Mouse (Mus musculus) layer of hippocampus, adult 9-11 months (tissue): ENCODE measurements around the gene Tnfrsf8.

ENCODE experiments used
- DNase-seq: peaks from one replicate; pipeline ENCODE4 v3.0.0; 2022

Tnfrsf8 gene

DNA sequence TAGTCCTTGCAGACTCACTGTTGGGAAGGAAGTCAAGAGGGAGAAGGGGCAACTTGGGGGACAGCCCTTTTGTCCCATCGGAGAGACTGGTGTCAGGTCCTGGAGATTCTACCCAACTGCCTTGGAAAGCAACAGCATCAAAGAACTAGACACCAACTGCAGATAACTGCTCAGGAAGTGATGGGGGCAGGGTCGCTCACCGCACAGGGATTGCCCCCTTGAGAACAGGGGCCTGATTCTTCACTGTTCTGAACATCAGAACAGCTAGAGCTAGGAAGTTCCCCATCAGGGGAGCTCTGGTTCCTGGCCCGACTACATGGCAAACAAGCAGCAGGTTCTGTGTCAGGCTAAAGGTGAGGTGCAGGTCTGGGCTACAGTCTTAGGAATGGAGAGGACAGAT is 48.5 kb downstream of the Tnfrsf8 start:
- no peak for DNase-seq

DNA sequence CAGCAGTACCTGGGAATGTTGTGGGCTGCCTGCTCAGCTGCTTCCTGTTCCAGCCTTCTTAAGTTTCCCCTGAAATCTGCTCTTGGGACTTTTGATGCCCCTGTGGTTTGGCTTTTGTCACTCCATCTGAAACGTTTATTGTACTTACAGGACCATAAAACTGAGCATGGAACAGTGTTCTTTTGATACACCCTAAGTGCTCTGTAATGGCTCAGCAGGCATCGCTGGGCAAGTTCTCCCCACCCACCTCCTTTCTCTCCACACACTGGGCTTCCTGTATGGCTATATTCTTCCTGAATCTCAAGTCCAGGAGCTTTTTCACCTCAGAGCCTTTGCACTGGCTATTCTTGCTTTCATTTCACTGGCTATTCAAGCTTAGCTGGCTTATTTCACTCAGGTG is 50.2 kb downstream of the Tnfrsf8 start:
- no peak for DNase-seq

DNA sequence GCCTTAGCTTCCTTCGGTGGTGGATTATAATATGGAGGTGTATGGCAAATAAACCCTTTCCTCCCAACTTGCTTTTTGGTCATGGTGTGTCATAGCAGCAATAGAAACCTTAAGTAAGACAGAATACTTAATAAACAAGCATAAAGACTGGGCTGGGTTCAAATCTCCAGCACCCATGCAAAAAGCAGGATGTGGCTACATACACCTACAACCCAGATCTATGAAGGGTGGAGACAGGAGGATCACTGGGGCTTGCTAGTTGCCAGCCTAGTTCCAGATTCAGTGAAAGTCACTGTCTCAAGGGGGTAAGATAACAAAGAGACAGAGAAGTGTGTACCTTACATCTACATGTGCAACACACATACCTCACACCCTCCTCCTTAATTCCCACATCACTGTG is 51.4 kb downstream of the Tnfrsf8 start:
- no peak for DNase-seq

DNA sequence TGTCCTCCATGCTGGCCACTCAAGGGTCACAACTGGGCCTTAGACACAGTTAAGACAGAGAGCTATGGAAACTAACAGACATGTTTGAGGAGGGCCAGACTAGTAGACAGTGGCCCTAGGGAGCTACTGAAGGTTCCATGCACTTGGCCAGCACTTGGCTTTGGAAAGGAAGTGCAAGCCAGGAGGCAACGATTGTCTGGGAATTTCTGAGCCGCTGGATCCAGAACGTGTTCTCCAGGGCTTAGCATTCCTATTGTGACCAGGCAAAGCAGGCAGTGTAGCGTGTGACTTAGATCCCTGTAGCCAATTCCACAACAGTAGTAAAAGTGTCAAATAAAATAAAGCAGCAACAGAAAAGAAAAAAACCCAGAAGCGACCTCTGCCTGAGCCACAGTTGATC is 54.2 kb downstream of the Tnfrsf8 start:
- DNase-seq = no peak

- no peak for DNase-seq
Measured at GRCm38 (mm10) chr4:145257751-145258434, 57.1 kb downstream of the Tnfrsf8 start.

DNA sequence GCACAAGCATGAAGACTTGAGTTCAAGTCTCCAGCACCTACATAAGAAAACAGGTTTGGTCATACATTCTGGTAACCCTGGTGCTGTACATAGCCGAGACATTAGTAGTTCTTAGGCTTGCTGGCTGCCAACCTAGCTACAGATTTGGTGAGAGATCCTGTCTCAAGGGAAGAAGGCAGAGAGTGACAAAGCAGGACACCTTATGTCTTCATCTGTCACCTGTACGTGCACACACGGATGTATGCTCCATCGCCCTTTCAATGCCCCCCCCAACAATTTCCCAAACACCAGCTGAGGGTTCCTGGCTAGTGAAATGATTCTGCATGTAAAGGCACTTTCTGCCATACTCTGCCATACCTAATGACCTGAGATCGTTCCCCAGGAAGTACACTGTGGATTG is 58.8 kb downstream of the Tnfrsf8 start:
- DNase-seq = no peak

DNA sequence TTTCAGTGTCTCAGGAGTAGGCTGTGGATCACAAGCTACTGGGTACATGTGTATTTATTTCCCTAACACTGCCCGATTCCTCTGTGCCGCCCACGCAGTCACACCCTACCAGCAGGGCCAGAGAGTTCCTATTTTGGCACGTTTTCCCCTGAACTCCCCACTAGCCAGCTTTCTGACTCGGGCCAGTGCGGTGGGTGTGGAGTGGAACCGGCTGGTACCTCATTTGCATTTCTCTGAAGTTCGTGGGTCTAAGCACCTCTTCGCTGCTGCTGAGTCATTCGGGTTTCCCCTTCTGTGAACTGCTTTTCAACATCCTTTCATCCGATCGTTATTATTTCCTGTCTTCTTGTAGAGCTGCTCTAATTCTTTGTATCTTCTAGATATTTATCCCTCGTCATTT is 60.5 kb downstream of the Tnfrsf8 start:
- DNase-seq = peak; percentile 48

GRCm38 (mm10) chr4:145252611-145253010 is 62.4 kb downstream of the Tnfrsf8 start:
- DNase-seq = no peak

- DNase-seq = no peak
Measured at GRCm38 (mm10) chr4:145251546-145251945, 63.4 kb downstream of the Tnfrsf8 start.

DNA sequence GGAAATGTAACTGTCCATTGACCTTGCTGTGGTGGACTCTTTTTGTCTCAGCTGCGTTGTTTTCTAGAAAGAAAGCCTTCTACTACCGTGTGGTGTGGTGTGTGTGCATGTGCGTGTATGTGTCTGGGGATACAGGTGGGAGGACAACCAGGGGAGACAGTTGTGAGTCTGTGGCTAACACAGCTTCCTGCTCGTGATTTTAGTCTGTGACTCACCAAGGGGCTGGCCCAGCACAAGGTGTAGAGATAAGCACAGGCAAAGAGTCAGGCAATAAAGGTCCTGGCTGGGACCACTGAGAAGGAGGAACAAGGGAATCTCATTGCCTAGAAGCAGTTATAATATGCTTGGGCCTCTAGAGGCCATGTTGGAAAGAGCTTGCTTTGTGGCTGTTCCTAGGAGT is 65.0 kb downstream of the Tnfrsf8 start:
- DNase-seq = no peak

GRCm38 (mm10) chr4:145247556-145247955 is 67.4 kb downstream of the Tnfrsf8 start:
- DNase-seq = no peak

DNA sequence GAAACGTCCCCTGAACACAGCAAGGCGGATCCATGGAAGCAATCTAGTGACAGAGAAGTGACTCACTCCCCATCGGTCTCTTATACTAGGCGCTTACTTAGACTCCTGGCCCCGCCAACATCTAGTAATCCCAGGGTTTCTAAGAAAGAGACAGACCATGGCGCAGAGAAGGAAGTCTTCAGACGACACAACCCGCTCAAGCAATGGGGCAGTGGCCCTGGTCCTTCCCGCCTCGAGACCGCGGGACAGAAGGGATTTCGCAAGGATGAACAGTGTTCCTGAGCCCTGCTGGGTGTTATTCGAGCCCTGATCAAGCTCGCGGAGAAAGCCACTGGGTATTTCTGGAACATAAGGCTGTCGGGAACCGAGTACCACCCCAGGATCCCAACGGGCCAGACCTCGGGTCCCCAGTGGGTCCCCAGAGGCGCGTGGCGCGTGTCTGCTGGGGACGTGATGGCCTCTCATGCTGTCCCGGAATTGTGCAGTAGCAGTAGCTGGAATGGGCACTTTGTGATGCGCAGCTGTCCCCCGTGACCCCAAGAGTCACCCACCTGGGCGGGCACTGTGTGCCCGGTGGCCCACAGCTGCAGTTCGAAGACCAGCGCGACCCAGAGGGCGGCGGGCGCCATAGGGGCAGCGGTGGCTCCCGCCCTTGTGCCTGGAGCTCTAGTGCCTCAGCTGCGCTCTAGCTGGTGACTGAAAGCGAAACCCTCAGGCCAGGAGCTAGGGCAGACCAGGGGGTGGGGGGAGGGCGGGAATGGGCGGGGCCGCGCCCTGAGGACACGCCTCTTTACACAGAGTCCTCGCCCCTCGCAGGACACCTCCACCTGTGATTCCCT is 68.6 kb downstream of the Tnfrsf8 start, which contains the start of gene Tnfrsf1b:
Gene Tnfrsf1b (minus strand): TSS at position 698 of the 839 bp plus-strand sequence.
- peak; percentile 42 for DNase-seq

DNA sequence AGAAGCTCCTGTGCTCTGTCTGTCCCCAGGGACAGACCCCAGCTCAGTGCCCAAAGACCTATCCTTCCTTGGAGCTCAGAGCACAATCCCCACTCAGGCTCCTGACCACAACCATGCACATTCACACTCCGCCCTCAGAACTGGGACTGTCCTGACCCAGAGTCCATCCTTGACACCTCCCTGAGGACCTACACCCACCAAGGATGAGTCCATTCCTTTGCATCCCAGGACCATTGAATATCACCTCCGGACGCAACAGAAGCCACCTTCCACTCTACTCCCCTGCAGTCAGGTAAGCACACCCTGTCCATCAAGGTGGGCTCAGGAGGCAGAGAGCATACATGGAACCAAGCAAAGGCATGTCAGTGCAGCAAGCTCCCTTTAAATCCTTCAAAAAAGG is 69.4 kb downstream of the Tnfrsf8 start:
- no peak for DNase-seq

DNA sequence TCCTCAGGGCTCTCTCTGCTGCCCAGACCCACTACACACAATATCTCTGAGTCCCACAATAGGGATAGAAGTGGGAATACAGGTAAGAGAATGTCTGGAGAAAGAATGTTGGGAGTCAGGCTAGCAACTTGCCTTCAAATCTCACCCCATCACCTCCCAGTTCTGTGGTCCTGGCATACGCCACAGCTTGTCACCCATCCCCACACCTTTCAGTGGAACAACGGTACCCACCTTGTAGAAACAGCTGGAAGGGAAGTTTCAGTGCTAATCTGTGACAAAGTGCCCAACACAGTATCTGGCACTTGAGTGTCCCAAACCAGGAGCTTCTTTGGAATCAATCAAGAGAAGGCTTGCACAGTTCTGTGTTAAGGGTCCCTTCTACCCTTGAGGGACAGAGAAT is 70.3 kb downstream of the Tnfrsf8 start:
- DNase-seq = no peak

DNA sequence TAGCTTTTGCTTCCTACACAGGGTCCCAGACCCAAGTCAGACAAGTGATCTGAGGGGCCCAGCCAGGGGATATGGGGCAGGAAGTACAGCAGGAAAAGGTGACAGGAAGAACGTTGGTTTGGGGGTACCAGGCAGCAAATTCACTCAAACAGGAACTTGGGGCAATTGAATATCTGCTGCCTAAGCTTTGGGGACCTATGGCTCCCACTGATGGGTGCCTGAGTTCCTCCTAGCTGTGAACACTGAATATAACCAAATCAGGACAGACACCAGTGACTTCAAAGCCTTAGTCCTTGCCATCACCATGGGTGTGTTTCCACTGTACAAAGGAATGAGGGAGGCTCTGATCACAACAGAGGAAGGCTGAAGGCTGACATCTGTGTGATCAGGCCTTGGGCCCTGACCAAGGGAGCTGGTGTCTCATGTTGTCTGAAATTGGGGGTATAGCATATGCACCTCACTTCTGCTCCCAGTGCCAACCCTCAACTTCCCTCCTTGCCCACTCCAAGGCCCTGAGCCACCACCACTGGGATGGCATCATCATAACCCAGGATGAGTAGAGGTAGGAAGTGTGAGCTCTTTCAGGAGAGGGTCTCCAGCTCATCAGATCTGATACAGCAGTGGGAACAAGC is 72.1 kb downstream of the Tnfrsf8 start:
- DNase-seq = no peak

- peak; percentile 76 for DNase-seq
Measured at GRCm38 (mm10) chr4:145240723-145241231, 74.2 kb downstream of the Tnfrsf8 start.

DNA sequence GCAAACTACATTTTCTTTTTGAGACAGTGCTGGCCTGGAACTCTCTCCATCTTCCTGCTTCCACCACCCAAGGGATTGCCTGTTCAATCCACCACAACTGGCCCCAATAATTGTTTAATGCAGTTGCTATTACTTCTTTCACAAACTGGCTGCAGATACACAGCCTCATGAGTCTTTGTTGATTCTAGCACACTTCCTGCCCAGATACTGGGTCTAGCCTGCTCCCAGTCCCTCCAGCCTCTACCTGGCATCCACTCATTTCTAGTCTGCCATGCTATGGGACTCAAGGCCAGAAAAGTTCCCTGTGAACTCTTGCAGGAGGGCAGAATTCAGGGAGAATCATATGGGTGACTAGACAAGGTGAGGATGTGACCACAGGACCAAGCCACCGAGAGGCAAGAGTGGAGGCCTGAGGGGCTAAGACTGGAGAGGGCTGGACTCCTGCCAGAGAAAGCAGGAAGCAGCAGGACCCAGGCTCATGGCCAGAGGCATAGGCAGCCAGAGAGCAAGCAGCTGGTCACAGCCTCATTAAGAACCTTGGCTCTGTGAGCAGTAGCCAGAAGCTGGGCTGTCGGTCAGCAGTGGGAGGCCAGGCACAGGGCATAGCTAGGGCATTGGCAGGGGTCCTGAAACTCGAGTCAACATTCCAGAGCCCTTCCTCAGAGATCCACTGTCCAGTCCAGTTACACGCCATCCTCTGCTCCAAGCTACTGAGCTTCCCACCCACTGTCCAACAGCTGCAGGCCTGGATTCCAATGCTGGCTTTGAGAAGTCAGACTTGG is 75.7 kb downstream of the Tnfrsf8 start:
- peak; percentile 69 for DNase-seq

- no peak for DNase-seq
Measured at GRCm38 (mm10) chr4:145236027-145236426, 78.9 kb downstream of the Tnfrsf8 start.

GRCm38 (mm10) chr4:145233487-145234228 is 81.3 kb downstream of the Tnfrsf8 start:
- DNase-seq = no peak

GRCm38 (mm10) chr4:145231732-145232131 is 83.2 kb downstream of the Tnfrsf8 start:
- DNase-seq = no peak

DNA sequence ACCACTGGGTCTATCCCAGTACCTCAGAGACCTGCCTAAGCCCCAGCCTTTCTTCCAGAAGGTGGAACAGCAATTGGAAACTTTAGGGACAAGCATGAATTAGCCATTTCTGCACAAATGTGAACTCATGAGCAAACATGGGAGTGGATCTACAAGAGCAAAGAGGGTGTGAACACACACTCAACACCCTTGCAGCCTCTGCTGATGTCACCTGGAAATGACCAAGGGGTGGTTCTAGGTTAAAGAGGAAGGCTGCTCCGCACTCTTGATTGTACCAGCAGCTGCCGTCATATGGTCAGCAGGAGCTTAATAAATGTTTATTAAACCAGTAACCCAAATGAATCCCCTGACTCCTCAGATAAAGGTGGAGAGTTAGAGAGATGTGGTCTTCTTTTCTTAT is 84.3 kb downstream of the Tnfrsf8 start:
- no peak for DNase-seq
